Mouse (Mus musculus) macrophage (primary cell): ENCODE measurements around the gene Phc2. TPM values are rescaled to one million over a fixed set of nuclear protein-coding genes. Genes with fewer than 3 reads are reported as not detected.
A peak's percentile ranks its signal among the peaks of the same experiment; 100 is the strongest.
"Not testable (repeated sequence)": the region's sequence is repeated elsewhere in the genome, so short reads cannot be mapped to it uniquely, and the experiment has no call there.

ENCODE experiments used
- H3K27ac ChIP-seq: fragments of 350-480 bp; formaldehyde crosslinking; 2 replicates; pipeline ENCODE4 v1.9.0; 2021
- H3K36me3 ChIP-seq: fragments of 350-480 bp; formaldehyde crosslinking; 2 replicates; pipeline ENCODE4 v1.9.0; 2021; ENCODE audit errors: inconsistent target
- H3K4me3 ChIP-seq: fragments of 350-480 bp; formaldehyde crosslinking; 2 replicates; pipeline ENCODE4 v1.9.0; 2021; ENCODE audit errors: inconsistent target
- H3K79me2 ChIP-seq: fragments of 350-480 bp; formaldehyde crosslinking; 2 replicates; pipeline ENCODE4 v1.9.0; 2021; ENCODE audit errors: inconsistent target
- WGBS: methylation state at CpG from one replicate; pipeline ENCODE4 v1.1.7; 2026; ENCODE audit warnings: inconsistent platforms; ENCODE audit not compliant: missing documents; 5-methylcytosine and 5-hydroxymethylcytosine counted together
- polyA plus RNA-seq: library from polyadenylated mRNA; stranded (reverse); fragments of 250-400 nt; gene quantifications from 3 replicates; pipeline ENCODE4 v1.2.4, GENCODE M21; 2018; ENCODE audit warnings: inconsistent platforms

Gene Phc2
- polyA plus RNA-seq, 1 experiment from 2014 or later, result 66.8 TPM

DNA sequence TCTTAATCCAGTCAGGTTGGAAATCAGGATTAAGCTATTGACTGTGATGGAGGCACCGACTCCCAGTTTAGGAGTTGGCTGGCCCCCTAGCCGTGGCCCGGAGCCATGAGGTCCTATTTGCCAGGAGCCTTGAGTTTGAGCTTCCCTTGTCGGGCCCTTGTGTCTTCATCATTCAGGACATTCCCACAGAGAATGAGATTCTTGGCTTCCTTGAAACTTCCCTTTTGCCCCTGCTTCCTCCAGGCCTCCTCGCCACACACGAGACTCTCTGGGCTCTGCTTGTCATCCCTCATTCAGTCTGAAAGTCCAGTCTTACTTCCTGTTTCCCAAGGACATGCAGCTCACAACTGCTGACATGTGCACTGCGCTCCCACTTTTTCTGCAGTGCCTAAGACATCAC is 11.9 kb downstream of the Phc2 start:
- H3K36me3 ChIP-seq, H3K4me3 ChIP-seq, H3K79me2 ChIP-seq: not testable (repeated sequence)
- H3K27ac ChIP-seq, result peak overlapping the region; percentile 72
- 50% methylated on average over 7 of the region's 7 CpGs for WGBS

DNA sequence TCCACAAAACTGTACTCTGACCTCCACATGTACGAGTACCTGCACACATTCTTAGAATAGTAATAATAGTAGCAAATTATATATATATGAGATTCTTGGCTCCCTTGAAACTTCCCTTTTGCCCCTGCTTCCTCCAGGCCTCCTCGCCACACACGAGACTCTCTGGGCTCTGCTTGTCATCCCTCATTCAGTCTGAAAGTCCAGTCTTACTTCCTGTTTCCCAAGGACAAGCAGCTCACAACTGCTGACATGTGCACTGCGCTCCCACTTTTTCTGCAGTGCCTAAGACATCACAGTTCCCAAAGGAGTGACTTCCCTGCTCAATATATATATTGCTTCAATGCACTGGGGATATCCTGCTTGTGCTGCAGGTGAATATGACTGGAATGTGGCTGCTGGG is 12.7 kb downstream of the Phc2 start:
- peak overlapping the region; percentile 72 for H3K27ac ChIP-seq
- WGBS, result 12% methylated on average over 4 of the region's 4 CpGs

GRCm38 (mm10) chr4:128669229-128669628 is 14.7 kb downstream of the Phc2 start:
- Histone ChIP-seq H3K4me3 (no peak overlapping the region), H3K36me3 (no peaks in the 10 kb centered on the region), H3K79me2 (no peaks in the 10 kb centered on the region), H3K27ac (no peak overlapping the region)
- 90% methylated on average over 6 of the region's 6 CpGs for WGBS

More for the DNA sequence above, 12.7 kb downstream of the Phc2 start:
- H3K36me3 ChIP-seq, H3K4me3 ChIP-seq, H3K79me2 ChIP-seq: not testable (repeated sequence)

DNA sequence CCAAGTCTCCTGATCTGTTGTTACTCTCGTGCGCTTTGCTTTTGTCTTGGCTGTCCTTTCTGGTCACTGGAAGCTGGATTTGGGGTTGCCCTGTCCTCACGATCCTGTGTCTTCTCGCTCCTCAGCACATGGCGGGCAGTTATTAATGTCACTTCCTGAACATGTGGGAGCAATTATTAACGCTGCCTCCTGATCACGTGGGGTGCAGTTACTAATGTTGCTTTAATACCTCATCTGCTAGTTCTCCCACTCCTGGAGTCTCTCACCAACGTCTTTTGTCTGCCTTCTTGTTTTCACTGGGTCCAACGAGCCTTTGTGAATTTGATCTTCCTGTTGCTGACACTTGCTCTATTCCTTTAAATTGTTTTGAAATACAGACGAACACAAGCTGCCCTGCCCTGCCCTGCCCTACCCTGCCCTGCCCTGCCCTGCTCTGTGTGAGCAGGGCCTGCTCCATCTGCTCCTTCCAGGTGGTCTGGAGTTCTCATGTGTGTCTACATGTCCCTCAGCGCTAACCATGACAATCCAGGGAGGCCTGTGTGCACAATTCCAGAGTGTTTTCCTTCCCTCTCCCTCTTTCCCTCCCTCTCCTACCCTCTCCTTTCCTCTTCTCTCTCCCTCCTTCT is 16.2 kb downstream of the Phc2 start:
- Histone ChIP-seq H3K36me3 (no peaks in the 10 kb centered on the region), H3K27ac (no peak overlapping the region), H3K79me2 (no peaks in the 10 kb centered on the region), H3K4me3 (no peak overlapping the region)
- WGBS, result 66% methylated on average over 11 of the region's 11 CpGs

DNA sequence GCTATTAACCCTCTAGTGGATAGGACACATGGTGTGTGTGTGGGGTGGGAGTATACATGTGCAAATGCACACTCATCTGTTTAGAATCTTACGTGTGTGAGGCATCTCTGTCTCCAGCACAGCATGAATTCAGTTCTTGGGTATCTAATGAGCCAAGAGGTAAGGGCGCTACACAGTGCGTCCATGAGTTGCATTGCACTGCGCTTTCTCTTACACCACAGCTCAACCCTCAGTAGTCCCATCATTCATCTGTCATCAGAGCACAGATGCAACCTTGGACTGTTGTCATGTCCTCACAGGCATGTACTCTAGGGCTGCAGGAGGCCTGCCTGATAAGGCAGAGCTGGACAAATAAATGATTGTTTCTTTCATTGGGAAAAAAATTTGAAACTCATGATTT is 18.0 kb downstream of the Phc2 start:
- WGBS, result 89% methylated on average over 4 of the region's 4 CpGs

GRCm38 (mm10) chr4:128678564-128679217 is 24.2 kb downstream of the Phc2 start:
- Histone ChIP-seq H3K27ac (no peak overlapping the region), H3K4me3 (no peak overlapping the region), H3K79me2 (no peaks in the 10 kb centered on the region), H3K36me3 (no peaks in the 10 kb centered on the region)
- 93% methylated on average over 13 of the region's 13 CpGs for WGBS

More for the DNA sequence above, 18.0 kb downstream of the Phc2 start:
- H3K79me2 ChIP-seq, result no peaks in the 10 kb centered on the region
- H3K4me3 ChIP-seq, result no peak overlapping the region
- no peaks in the 10 kb centered on the region for H3K36me3 ChIP-seq
- no peak overlapping the region for H3K27ac ChIP-seq

DNA sequence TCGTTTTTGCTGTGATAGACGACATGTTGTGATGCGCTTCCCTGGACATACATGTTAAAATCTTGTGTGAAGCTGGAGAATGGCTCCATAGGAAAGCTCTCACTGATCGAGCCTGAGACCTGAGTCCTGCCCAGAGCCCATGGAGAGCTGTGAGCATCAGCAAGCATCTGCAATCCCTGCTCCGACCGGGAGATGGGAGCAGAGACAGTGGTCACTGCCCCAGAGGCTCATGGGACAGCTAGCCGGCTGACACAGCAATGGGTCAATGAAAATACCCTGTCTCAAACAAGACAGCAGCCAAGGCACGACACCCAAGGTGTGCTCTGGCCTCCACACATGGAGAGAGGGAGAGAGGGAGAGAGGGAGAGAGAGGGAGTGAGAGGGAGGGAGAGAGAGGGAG is 26.6 kb downstream of the Phc2 start:
- H3K4me3 ChIP-seq, result no peak overlapping the region
- H3K79me2 ChIP-seq, result no peaks in the 10 kb centered on the region
- H3K27ac ChIP-seq, result no peak overlapping the region
- no peaks in the 10 kb centered on the region for H3K36me3 ChIP-seq
- 94% methylated on average over 7 of the region's 8 CpGs for WGBS

- Histone ChIP-seq H3K79me2 (no peaks in the 10 kb centered on the region), H3K4me3 (no peak overlapping the region), H3K36me3 (no peaks in the 10 kb centered on the region), H3K27ac (no peak overlapping the region)
- 98% methylated on average over 10 of the region's 13 CpGs for WGBS
Observed at GRCm38 (mm10) chr4:128682281-128682680, 27.8 kb downstream of the Phc2 start.

DNA sequence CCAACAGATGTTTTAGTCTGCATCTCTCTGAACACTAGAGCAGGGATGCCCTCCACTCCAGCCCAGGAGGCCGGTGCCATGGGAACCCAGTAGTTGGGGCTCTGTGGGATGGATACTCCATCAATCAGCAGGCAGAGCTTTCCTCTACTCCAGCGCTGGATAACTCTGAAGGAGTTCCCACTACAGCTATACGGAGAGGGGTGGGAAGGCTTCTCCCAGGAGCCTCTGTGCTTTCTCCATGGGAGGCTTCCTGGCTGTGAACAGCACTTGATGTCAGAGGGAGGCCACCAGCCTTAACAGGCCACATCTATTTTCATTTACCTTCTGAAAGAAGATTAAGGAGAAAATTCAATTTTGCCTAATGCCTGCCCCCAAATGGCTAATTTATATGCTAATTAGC is 29.2 kb downstream of the Phc2 start:
- H3K79me2 ChIP-seq, result no peaks in the 10 kb centered on the region
- WGBS, result 98% methylated on average over 3 of the region's 3 CpGs
- H3K36me3 ChIP-seq, result no peaks in the 10 kb centered on the region
- H3K27ac ChIP-seq, result no peak overlapping the region
- H3K4me3 ChIP-seq, result no peak overlapping the region

- WGBS, result 95% methylated on average over 11 of the region's 11 CpGs
- Histone ChIP-seq H3K4me3 (no peak overlapping the region), H3K79me2 (no peaks in the 10 kb centered on the region), H3K27ac (no peak overlapping the region), H3K36me3 (no peaks in the 10 kb centered on the region)
Observed at GRCm38 (mm10) chr4:128684108-128684507, 29.6 kb downstream of the Phc2 start.

- no peak overlapping the region for H3K27ac ChIP-seq
- 66% methylated on average over 5 of the region's 6 CpGs for WGBS
- H3K4me3 ChIP-seq, result no peak overlapping the region
- no peaks in the 10 kb centered on the region for H3K36me3 ChIP-seq
- H3K79me2 ChIP-seq, result no peaks in the 10 kb centered on the region
Observed at GRCm38 (mm10) chr4:128688513-128688913, 34.0 kb downstream of the Phc2 start.

DNA sequence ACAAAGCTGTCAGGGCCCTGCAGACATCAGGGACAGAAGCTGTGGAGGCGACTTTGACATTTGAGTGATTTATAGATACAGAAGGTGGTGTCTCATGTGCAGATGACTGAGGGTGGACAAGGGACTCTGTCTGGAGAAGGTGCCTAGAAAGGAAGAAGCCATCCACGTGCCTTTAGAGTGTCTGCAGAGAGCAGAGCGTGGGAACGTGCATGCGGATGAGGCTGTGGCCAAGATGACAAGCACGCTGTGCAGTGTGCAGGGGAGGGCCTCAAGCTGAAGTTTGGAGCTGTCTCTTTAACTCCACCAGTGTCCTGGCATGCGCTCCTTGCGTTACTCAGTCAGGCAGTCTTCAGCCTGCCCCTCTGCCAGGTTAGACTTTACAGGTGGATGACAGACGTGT is 34.5 kb downstream of the Phc2 start:
- Histone ChIP-seq H3K79me2 (no peaks in the 10 kb centered on the region), H3K27ac (no peak overlapping the region), H3K4me3 (no peak overlapping the region), H3K36me3 (no peaks in the 10 kb centered on the region)
- WGBS, result 54% methylated on average over 9 of the region's 9 CpGs

DNA sequence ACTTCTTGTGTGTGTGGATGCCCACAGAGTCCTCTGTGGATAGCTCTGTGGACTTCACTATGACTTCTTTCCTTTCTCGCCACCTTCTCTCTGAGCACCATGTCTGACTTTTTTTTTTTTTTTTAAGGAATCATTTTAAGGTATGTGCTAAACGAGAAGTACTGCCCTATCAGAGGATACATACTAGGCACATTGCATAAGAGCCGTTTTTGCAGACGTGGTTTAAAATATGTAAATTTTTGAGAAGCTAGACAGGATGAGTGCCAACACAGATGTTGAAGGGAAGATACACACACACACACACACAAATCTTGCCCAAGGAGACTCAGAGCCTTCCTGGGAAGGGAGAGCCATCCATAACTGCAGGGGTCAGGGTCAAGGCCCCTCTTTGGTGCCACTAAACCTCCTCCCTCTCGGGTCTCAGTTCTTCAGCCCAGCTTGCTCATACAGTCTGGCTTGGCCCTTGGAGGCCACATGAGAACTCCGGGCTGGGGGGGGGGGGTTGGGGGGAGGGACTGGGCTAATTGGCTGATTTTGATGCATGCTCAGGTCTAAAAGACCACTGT is 35.3 kb downstream of the Phc2 start:
- Histone ChIP-seq H3K27ac (no peak overlapping the region), H3K4me3 (no peak overlapping the region), H3K79me2 (no peaks in the 10 kb centered on the region), H3K36me3 (no peaks in the 10 kb centered on the region)
- 17% methylated on average over 4 of the region's 6 CpGs for WGBS

- H3K79me2 ChIP-seq, result no peaks in the 10 kb centered on the region
- no peak overlapping the region for H3K4me3 ChIP-seq
- no peaks in the 10 kb centered on the region for H3K36me3 ChIP-seq
- H3K27ac ChIP-seq, result no peak overlapping the region
- 19% methylated on average over 3 of the region's 4 CpGs for WGBS
Observed at GRCm38 (mm10) chr4:128691195-128691594, 36.7 kb downstream of the Phc2 start.

GRCm38 (mm10) chr4:128692149-128692925 is 37.8 kb downstream of the Phc2 start:
- Histone ChIP-seq H3K4me3 (no peak overlapping the region), H3K79me2 (no peaks in the 10 kb centered on the region)
- 85% methylated on average over 14 of the region's 15 CpGs for WGBS

More at GRCm38 (mm10) chr4:128692149-128692925, 37.8 kb downstream of the Phc2 start:
- H3K27ac ChIP-seq, result no peak overlapping the region
- H3K36me3 ChIP-seq, result no peaks in the 10 kb centered on the region
